Mouse (Mus musculus): Measurements from ENCODE around the gene Apol9a.
A peak's percentile ranks its signal among the peaks of the same experiment; 100 is the strongest.

Gene Apol9a

DNA sequence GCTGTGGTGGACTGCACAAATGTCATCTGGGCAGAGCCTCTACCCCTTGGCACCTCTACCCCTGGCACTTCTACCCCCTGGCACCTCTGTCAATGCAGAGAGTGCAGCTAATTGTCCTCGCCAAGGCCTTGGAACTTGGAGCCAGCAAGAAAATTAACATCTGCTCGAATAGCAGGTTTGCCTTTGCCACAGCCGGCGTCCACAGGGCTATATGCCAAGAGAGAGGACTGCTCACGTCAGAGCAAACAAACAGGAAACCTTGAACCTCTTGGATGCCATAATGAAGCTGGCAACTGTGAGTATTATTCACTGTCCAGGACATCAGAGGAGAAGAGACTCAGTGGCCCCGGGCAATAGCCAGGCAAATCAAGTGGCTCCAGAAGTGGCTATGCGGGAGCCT lies 34.0 kb downstream of the Apol9a start:
- DNase-seq (ENCODE audit: low spot score) = no peak

DNA sequence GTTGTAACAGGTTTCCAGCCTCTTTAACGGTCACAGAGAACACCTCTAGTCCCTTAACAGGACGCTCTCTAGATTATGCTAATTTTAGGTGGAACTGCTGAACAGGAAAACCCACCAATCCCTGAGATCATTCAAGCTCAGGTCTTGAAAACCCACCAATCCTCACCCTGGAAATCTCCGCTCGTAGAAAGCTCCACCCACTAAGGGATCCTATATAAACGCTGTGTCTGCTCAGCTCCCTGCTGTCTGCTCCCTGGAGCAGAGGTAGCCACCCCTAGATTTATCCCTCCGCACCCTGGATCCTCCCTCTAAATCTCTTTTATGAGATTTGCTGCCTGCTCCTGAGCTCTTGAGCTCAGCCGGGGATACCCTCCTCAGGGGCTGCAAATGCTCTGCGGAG lies 40.3 kb downstream of the Apol9a start:
- DNase-seq (ENCODE audit: low spot score) = no peak

DNA sequence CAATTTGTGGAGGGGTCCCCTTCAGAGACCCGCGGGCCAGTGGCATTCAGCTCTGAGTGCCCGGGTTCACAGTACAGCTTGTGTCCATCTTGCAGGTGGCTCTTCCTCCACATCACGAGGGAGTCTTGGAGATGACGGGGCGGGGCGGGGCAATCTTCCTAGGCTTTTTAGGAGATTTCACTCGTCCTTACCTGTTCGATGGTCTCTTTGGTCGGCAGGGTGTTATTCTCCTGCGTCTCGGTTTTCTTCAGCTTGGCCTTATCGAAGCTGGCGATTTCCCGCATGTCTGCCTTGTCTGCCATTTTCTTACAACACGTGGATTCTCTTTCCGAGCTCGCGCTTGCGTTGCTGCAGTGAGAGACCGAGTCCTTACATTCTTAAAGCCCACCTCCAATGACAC lies 41.0 kb downstream of the Apol9a start:
- no peak for DNase-seq (ENCODE audit: low spot score)

DNA sequence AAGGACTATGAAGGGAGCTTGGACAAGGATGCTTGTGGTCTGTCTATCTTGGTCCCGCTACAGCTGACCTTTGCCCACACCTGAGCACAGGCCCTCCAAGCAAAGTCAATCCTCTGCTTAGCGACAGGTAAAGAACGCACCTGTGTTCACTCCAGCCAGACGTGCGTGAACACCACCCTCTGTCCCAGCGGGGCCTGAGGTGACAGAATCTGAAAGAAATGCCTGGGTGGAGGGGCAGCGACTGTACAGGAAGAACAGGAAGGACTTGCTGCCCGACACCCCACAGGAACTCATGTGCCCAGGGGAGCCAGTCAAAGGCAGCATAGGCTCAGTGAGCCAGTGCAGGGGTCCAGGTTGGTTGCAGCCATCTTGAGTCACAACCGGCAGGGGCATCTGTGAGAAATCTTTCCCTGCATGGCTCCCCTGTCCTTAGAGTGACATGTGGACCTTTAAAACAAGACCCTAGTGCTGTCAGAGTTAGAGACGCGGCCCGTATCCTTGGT lies 42.1 kb downstream of the Apol9a start:
- no peak for DNase-seq (ENCODE audit: low spot score)

DNA sequence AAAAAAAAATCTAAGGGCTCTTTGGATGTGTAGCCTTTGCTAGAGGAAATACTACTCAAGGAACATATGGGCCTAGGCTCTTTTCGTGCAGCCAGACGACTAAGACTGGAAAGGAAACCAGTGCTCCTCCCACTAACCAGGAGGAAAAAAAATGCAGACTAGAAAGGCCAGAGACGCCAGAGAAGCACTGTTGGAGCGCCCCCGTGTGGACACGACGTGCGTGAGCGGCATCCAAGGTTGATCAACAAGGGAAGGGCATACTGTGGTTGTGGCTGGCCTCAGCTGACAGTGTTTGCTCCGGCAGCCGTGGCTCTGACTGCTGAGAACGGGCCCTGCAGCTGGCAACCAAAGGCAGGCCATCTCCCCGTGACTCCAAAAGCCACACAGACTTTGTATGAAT lies 42.8 kb downstream of the Apol9a start:
- DNase-seq (ENCODE audit: low spot score) = peak; percentile 98

DNA sequence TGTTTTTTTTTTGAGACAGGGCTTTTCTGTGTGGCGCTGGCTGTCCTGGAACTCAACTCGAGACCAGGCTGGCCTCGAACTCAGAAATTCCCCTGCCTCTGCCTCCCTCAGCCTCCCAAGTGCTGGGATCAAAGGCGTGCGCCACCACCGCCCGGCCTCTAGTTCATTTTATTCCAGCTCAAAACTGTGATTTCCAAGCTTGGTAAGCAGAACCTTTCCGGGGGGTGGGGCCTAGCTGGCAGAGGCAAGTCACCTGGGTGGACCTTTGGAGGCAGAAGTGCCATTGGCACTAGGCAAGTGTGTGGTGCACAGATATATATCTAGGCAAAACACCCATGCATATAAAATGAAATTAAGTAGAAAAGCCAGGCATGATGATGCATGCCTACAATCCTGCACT lies 43.4 kb downstream of the Apol9a start:
- no peak for DNase-seq (ENCODE audit: low spot score)

DNA sequence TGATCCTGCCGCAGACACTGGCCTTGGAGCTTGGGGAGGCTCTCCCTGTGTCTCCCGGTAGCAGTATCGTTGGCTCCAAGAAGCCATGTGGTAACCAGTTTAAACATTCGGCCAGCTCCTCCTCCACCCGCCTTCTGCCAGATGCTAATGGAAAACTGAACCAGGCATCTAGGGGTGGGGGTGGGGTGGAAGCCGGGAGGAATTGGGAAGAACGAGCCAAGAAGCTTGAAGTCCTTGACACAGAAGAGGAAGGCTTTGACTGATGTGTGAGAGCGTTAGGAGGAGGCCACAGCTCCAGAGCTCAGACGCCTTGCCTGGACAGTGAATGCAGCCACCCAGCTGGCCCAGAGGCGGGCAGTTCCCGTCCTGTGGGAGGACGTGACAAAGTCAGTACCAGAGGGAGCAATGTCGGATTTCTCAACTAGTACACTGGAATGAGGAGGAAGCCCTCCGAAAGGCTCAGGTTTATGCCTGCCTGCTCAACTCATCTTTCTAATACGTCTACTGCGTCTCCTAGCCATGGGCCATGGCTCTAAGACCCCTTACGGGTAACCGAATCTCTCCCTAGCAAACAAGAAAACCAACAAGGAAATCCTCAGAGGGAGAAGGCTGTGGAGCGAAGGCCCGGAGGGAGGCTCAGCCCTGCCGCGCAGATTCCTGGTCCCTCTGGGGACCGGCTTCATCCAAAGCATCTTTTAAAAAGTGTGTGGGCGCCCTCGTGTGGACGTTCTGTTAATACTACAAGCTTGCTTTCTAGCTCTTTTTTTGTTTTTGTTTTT lies 44.0 kb downstream of the Apol9a start:
- DNase-seq (ENCODE audit: low spot score) = peak; percentile 93

DNA sequence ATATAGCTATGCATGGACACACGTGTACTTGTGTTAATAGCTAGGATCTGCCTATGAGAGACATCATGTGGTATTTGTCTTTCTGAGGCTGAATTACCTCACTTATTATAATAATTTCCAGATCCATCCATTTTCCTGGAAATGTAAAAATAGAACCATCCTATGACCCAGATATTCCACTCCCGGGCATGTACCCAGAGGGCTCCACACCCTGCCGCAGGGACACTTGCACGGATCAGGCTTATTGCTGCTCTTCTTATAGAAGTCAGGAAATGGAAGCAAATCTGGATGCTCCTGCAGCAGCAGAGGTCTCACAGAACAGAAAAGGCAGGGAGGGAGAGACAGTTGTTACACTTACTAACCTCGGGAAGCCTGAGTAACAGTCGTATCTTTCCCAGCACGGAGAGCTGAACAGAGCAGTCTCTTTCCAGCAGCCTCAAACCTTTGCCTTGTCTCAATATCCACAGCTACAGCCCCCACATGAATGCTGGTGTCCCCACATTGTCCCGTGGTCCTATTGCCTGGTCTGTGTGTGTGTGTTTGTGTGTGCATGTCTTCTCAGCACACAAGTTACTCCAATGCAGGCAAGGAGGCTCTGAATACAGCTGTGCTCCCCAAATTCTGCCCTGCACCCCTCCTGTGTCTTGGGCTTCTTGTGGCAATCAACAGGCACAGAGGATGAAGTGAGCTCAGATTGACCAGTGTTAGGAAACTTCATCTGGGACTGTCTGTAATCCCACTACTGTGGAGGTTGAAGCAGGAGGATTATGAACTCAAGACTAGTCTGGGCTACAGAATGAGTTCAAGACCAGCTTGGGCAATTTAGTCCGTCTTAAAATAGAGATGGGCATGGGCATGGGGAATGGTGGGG lies 45.0 kb downstream of the Apol9a start:
- no peak for DNase-seq (ENCODE audit: low spot score)

DNA sequence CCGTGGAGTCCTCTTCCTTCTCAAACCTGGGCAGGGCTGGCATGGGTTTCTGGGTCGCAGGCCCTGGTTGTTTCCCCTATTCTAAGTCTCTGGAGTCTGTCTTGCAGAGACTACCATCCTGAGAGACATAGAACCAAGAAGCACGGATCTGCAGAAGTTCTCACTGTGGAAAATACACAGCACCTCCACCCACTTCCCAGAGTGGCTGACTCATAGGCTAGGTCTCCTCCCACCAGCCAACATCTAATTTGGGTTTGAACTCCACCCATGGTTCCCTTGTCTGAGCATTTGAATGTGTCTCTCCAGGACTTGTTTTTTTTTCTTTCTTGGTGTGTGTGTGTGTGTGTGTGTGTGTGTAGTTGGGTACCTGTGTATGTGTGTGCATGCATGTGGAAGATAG lies 46.9 kb downstream of the Apol9a start:
- no peak for DNase-seq (ENCODE audit: low spot score)

DNA sequence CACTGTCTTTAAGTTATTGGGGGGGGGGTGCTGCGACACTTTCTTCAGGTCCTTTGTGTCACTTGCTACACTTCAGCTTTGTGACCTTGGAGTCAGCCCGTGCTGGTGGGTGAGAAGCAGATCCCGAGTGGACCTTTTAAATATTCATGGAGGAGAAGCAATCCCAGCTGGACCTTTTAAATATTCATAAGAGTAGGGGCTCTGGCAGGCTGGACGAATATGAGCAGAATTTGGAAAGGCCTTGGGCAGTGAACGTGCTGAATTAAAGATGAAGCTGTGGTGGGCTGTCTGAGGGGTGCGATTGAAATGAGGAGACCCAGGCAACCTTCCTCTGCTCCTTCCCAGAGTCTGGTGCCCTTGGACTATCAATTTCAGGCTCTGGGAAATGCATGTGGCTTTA lies 47.4 kb downstream of the Apol9a start:
- no peak for DNase-seq (ENCODE audit: low spot score)

DNA sequence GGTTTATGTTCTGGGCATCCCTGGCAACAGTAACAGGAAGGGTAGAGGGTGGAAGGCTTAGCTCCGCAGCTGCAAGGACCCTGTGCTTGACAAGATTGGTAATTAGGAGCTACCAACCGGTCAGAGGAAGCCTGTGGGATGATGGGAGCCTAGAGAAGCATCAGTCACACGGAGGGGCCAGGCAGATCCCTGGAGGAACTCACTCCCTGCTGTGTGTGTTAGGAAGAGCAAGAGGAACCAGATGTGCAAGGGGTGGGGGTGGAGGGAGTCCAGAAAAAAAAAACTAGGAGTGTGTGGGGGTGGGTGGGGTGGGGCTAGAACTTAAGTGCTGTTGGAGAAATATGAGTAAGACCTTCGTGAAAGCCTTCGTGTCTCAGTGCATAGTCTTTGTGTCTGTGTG lies 48.0 kb downstream of the Apol9a start:
- DNase-seq (ENCODE audit: low spot score) = no peak

DNA sequence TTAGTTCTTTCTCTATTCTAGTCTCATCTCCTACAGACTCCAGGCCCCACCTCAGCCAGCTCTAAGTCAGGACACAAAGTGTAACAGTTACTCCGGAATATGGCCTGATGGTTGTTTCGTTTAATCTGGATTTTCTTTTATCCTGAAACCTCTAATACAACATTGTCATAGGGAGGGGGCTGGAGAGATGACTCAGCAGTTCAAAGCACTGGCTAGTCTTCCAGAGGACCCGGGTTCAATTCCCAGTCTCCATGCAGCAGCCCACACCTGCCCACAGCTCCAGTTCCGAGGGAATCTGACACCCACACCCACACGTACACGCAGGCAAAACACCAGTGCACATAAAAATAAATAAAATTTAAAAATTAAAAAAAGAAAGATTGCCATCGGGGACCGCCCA lies 51.0 kb downstream of the Apol9a start:
- no peak for DNase-seq (ENCODE audit: low spot score)

DNA sequence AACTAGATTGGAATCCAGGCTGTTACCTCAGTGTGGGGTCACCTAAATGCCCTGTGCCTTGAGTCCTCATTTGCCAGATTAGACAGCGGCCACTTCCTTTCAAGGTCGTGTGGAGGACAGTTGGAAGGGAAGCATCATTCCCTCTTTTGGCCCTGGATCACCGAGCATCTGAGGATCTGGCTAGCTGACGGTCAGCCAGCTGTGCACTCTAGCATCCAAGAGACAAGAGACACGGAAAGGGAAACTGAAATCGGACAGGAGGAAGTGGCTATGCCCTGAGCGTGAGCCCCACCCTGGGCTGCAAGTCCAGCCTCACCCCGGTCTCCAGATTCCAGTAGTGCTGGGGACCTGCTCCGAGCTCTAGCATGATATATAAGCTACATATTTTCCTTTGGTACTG lies 51.4 kb downstream of the Apol9a start:
- DNase-seq (ENCODE audit: low spot score) = no peak

DNA sequence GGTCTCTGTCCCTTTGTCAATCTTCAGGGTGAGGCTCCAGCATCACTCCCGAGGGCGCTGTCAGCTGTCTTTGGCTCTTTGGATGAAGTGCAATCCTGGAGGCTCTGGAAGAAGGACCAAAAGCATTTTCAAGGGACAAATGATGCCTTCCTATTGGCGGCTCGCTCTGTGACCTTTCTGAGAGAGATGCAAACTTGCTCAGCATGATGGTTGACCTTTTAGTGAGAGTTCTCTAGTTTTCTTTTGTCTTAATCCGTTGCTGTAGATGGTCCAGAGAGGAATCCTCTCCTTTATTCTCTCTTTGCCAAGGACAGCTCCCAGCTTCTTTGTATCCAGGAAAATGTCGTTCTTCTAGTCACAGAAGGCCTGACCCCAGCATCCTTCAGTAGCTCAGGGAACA lies 51.9 kb downstream of the Apol9a start:
- no peak for DNase-seq (ENCODE audit: low spot score)

DNA sequence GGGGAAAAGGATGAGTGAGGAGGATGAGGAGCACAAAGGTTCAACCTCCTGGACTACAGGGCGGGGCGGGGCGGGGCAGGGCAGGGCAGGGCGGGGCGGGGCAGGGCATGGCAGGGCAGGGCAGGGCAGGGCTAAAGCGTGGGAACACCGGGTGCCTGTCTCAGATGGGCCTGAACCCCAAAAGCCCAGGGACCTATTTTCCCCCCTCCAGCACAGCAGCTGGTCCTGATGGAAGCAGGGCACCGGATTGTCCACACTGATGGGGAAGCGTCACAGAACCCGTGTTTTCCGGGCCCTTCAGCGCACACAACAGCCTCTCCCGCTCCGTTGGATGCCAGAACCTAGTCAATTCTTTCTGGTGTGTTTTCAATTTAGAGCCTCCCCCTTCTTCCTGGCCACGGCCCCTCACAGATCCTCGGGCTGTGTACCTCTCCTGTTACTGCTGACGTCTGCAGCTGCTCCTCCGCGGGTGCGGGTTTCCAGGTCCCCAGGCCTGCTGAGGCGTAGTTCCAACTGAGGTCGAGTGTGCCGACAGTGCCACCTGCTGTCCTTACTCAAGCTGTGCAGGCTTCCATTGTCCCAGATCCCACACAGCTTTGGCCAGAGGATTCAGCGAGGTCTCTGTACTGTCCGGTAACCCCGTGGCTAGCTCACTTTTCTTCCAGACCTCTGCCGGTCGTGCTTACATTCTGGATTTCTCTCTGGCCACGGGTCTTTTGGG lies 52.5 kb downstream of the Apol9a start:
- peak; percentile 87 for DNase-seq (ENCODE audit: low spot score)

DNA sequence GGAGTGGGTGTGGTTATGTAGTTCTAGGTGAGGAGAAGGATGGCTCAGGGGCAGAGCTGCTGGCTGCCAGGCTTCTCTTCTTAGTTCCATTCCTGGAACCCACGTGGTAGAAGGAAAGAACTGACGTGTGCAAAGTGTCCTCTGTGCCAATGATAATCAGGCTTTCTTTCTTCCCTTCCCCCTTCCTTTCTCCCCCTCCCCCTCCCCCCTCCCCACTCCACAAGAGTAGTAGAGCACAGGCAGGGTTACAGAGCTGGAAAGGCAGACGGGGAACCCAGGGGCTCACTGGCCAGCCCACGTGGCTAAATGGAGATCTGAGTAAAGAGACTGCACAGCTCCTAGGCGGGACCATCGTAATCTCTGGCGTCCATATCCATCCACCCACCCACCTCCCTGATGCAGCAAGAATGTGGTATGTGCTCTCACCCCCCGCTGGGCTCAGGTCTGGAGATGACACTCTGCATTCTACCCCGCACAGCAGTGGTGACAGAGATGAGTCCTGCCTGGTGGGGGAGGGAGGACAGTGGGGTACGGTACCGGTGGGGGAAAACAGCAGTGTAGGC lies 54.6 kb downstream of the Apol9a start:
- no peak for DNase-seq (ENCODE audit: low spot score)

DNA sequence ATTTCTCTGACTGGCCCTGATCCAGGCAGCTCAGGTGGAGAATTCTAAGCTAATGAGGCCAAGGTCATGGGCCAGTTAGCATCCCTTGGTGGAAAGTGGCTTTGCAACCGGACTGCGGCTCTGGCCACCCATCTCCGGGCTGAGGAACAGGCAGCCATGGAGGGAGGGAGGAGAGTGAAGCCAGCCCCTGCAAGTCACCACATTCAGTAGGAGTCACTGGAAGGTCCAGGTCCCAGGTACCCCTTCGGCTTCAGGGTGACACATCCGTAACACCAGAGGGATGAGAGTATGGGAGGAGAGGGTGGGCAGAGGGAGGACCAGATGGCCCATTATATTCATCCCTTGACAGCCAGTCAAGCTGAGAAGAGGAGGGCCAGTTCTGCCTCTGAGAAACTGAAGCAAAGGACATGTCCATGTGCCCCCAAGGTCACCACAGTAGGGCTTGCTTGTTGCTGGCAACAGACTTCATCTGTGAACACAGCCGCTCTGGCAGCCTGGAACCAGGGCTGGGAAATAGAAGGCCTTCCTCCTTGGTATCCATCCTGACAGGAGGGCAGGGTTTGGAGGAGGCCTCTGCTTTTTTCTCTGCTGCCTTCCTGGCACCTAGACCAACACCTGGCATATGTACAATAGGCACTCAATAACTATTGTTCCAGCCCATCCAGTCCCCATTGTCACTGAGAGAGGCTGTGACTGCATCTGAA lies 55.9 kb downstream of the Apol9a start:
- no peak for DNase-seq (ENCODE audit: low spot score)

DNA sequence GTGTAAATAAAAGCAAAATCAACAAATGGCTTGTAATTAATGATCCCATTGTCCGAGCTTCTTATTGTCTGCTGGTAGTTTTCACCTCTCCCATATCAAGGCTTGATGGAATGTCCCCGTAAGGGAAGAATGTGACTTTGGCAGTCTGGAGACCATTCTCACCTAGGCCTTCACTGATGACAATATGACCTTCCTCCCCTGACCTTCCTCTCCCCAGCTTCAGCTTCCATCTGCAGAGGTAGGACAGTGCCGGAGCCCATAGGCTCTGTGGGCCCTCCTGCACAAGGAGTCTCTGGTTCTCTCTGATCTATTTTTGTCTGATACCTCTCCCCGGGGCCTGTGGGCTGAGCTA lies 56.5 kb downstream of the Apol9a start:
- no peak for DNase-seq (ENCODE audit: low spot score)
